Mouse (Mus musculus) hematopoietic stem cell, adult 5-6 weeks (primary cell): ENCODE measurements around the gene Erc2. TPM values are rescaled to one million over a fixed set of nuclear protein-coding genes. Genes with fewer than 3 reads are reported as not detected.

Experiments
- ATAC-seq, 2 experiments: fragments of 125-278 bp in 1 of 2; replicated peaks in 1 of 2; 2 replicates each; pipeline ENCODE4 v1.8.0; 2016 to 2017; ENCODE audit warnings: inconsistent platforms in 2 of 2, mild to moderate bottlenecking in 2 of 2, moderate number of reproducible peaks in 2 of 2, low read depth in 1 of 2, moderate TSS enrichment in 1 of 2; ENCODE audit not compliant: low FRiP score in 2 of 2, poor library complexity in 2 of 2, severe bottlenecking in 2 of 2, insufficient read depth in 1 of 2, low TSS enrichment in 1 of 2
- total RNA-seq: library from RNA; stranded (forward); fragments of 172-1452, 232-1000 nt; gene quantifications from 2 replicates; pipeline ENCODE4 v1.2.3, GENCODE M21; 2017

Gene Erc2
- total RNA-seq, 1 experiment from 2014 or later, result not detected

DNA sequence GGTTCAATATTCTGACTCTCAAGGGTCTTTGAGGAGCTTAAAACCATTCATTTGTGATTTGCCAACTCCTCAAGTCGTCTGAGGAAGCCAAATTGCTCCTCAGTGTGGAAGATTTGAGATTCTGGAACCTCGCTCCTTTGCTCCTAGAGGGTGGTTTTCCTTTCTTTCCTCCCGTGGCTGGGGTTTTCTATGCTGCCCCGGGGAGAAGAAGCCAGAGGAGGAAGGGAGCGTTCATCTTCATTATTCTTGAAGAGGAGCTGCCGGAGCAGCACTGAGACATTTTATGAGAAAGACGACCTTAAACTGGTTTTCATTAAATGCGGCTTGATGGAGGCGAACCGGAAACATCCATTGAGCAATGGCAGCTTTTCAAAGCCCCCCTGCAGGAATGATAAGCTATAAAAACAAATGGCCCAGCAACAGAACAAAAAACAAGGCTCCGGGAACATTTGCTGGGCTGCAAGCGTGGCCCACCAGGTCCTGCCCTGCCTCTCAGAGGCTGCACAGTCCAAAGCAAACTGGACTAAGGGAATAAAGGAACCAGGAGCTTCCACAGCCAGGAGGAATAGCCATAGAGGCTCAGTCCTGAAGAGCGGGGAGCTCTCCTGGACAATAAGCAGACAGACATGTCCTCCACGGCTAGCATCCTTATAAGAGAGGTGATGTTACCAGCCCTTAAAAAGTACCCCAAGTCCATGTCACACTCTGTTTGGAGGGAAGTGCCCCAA lies 819.2 kb downstream of the Erc2 start:
- no peak for ATAC-seq

DNA sequence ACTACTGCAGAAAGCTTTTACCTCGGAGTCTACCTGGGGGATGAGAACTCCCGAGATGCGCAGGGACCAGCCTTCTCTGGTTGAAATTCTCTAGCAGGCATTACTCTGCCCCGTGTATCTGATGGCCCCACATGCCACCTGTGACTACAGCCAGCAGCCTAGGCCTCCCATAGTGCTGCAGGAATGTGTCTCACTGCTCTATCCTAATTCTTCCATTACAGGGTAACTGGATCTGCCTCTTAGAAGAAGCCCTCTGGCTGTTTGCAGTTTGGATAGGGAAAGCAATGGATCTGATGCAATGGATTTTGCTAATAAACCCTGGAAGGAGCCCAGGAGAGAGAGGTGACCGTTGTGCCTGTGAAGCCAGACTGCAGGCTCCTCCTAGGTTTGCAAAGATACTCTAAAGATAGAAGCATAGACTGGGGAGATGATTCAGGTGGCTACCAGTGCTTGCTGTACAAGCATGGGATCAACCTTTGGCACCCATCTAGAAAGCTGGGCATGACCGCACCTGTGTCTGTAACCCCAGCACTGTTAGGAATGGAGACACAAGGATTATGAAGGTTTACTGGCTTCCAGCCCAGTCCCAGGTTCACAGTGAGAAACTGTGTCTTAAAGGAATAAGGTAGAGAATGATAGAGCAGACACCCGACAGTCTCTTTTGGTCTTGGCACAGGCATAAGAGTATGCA lies 821.2 kb downstream of the Erc2 start:
- ATAC-seq, result no peak

DNA sequence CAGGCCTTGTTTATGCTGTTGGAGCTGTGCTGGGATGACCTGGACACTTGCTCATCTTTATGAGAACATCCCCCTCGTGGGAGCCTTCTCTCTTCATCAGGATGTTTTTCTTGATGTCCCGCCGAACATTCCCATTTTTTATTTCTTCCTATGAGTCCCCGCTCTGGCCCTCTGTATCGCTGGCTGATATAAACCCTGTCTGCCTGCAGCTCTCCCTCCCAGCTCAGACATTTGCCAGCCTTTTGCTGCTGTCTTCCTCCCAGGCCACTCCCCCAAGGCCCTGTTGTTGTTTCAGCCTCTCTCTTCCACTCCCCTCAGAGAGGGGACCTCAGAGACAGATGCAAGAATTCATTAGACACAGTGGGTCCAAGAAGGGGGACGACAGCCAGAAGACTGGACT lies 823.5 kb downstream of the Erc2 start:
- ATAC-seq, result no peak

DNA sequence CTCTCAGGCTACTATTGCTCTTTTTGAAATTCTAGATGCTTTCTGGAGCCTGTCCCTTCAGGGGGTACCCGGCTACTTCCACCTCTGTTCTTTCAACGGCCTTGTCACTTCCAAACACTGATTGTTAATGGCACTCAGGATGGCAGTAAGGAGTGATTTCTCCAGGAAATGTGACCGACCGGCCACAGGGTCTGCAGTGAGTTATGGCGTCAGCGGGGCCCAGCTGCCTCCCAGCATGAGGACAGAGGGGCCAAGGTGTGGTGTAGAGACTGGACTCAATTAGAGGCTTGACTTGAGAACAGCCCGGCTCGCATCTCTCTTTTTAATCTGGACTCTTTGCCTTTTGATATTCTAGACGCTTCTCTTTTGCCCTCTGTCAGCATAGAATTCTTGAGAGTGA lies 829.5 kb downstream of the Erc2 start:
- no peak for ATAC-seq

DNA sequence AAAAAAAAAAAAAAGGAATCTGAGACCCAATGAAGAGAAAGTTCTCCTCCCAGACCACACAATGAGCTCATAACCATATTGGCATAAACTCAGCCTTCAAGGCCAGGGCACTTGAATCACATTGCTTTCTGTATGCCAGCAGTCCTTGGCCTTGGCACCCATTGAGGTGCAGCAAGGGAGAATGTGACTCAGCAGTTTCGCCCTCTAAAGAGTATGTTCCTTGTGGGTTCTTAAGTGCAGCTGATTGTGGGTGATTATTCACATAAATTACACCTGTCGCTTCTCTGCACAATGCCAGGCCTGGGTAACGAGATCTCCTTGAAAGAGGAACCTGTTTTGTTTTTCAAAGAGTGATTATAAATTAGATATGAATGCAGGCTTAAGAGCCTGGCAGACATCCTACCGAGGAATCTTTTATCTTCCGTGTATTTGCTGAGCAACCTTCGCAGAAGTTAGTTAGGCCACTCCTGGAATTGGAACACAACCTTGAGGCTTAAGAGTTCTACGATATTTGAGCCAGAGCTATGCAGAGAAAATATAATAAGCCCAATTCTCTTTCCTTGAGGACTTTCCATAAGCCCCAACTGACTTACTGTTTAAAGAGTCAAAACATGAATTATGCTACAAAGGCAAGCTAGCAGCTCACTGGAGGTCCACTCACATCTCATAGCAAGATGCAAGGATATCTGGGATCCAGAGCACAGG lies 834.3 kb downstream of the Erc2 start:
- peak; percentile 94 to 98 for ATAC-seq

DNA sequence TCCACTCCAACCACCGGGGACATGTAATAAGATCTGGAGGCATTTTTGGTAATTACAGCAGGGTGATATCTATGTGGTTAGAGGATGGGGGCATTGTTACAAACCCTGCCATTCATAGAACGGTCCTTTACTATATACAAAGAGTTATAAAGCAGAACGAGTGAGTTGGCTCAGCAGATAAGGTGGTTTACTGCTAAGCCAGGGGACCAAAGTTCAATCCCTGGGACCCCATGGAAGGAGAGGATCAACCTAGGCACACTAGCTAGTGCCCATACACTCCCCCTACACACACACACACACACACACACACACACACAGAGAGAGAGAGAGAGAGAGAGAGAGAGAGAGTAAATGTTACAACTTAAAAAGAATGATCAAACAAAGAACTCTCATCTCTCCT lies 835.2 kb downstream of the Erc2 start:
- no peak for ATAC-seq

DNA sequence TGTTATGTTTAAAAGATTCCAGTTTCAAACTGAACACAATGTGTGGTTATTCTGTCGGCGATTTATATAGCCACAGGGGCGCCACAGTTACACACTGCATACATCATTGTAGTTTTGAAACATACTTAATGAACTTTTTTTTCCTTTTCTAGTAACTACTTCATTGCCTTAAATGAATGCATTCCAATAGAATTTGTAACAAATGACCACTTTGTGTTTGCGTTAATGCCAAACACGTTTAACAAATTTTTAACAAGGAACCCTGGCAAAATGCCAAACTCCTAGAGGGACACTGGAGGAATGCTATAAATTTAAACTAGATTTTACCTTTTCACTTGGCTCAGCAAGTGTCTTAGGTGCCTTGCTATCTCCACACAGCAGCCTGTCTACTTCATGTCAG lies 845.7 kb downstream of the Erc2 start:
- no peak for ATAC-seq

DNA sequence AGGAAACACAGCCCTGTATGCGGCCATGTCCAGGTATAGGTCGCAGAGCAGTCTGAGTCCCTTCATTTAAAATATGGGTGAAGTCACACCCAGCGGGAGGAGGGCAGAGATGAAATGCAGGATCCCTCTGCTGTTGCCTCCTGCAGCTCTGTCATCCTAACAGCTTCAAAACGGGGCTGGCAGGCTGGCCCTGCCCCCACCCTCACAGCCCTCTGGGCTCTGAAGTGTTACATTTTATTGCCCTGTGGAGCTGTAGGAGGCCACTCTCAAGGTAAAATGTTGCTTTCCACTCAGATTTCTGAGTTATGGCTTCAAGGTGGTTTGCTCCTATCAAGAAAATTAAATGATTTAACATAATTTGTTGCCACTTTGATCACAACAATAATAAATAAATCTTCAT lies 847.5 kb downstream of the Erc2 start:
- ATAC-seq, result no peak

DNA sequence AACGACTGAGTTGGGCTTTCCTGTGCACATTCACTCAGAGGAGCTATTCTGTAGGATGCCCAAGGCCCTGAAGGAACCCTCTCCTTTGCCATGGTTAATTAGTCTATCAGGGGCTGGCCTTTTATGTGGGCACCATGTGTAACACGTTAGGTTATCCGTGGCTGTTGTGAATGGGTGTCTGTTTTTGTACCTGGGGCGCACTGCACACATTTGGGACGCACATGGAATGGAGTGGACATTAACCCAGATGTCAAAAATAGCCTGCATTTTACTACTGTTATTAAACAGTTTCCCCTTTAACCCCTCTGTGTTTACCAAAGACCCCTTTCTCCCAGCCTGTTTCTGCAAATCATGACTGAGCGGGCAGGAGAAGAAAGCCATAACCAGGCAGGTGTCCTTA lies 848.0 kb downstream of the Erc2 start:
- ATAC-seq, result no peak

DNA sequence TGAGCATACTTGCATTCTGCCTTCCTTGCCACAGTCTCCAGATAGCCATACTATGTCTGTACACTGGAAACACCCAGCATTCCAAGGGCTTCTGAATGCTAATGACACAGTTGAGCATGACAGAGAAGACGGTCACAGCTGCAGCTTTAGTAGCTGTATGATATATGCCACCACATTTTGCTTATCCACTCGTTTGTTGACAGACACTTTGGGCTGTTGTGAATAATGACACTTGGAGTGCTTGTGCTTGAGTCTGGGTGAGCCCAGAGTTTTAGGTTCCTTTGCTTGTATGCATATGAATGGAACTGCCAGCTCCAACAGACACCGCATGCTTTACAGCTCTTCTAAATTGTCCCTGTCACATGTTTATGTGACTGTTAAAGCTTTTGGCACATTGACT lies 852.8 kb downstream of the Erc2 start:
- no peak for ATAC-seq

DNA sequence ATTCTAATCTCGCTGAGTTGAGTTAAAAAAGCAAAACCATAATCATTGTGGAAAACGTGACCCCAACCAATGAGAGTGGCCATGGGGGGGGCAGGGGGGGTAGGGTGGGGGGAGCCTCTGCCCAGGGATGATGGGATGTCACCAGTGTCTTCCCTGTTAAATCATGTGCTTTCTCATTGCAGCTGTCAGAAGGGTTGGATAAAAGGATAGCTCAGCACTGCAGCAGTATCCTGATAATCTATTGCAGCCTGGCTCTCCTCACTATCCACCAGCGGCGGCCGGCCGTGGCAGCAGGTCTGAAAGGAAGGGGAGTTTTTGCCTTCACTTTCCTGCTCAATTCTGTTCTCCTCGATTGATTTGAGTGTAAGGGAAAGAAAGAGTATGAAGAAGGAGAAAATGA lies 853.2 kb downstream of the Erc2 start:
- no peak for ATAC-seq

DNA sequence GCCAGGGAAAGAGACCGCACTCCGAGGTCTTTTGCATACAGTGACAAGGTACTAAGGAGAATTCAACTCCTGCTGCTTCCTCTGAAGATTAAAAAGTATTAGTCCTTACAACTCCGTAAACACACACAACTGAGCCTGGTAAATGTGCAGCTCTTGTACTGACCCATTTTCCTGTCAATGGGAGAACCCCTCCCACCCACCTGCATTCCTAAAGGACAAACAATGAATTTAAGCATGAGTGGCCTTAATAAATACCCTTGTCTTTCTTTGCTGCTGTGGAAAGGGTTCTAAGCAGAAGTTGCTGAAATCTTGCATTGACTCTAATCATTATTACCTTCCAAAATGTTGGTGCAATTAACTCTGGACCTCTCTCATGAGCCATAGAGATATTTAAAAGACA lies 854.5 kb downstream of the Erc2 start:
- ATAC-seq, result no peak

DNA sequence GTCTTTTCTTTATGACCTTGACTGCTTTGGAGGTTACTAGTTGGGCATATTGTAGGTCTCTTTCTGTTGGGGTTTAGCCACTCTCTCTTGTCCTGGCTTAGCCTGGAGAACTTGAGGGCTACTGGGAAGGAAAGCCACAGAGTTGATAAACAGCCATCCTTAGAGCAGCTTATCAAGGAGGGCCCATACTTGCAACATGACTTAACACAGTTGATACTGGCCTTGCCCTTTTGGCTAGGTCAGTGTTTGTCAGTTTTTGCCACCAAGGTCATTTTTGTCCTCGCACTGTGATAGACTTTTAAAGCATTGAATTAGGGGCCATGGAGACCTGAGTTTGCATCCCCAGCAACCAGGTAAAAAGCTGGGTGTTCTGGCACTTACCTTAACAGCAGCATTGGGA lies 858.6 kb downstream of the Erc2 start:
- ATAC-seq, result no peak

DNA sequence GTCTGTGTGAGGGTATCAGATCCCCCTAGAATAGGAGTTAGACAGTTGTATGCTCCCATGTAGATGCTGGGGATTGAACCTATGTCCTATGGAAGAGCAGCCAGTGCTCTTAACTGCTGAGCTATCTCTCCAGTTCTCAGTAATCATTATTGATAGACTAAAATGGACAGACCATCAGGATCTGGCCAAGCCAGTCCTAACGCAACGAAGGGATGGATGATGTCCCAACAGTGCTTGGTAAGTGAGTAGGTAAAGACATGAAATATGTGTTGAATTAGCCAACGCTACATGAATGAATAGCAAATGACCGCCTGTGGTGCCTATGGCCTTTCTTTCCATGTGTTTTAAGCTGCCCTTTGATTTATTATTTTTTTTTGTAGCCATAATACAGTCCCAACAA lies 871.6 kb downstream of the Erc2 start:
- no peak for ATAC-seq

DNA sequence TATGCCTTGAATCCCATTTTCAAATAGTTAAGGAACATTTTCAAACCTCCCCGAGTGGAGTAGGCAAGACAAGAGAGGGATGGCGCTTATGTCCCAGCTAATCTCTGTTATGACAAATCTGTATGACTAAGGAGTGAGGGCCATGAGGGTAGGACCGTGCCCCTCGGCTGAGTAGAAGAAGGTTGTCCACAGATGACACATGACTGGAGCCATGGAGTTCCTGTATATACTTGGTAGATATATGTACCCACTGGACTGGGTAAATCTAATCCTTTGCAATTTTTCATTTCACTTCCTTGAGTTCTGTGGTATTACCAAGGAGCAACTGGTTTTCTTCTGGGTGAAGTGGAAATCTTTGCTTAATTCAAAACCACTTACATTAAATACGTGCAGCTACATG lies 872.0 kb downstream of the Erc2 start:
- ATAC-seq, result no peak

DNA sequence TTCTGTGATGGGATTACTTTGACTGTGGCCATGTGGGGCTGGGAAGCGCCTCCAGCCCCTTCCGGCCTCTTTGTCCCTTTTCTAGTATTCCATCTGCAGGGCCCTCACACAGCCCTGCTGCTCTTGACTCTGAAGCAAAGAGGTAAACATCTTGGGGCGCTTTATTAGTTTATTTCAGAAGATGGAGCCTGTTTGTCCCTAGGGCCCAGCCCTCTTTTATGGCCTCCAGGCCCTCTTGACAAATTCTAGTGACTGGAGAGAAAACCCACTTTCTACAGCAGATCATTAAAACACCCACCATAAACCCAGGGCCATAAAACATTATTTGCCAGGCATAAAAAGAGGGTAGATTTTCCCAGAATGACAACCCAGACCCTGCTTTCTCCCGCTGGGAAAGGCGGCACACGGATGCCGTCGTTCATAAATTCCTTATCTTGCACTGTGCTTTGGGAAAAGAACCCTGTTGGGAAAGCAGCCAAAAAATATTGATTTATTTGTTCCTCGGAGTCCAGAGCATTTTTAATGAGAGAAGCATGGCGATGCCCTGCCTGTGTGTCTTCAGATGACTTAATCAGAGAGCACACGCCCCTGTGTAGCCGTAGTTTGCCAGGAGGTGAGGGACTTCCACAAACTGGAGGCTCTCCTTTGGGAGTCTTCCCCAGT lies 879.1 kb downstream of the Erc2 start:
- no peak for ATAC-seq

DNA sequence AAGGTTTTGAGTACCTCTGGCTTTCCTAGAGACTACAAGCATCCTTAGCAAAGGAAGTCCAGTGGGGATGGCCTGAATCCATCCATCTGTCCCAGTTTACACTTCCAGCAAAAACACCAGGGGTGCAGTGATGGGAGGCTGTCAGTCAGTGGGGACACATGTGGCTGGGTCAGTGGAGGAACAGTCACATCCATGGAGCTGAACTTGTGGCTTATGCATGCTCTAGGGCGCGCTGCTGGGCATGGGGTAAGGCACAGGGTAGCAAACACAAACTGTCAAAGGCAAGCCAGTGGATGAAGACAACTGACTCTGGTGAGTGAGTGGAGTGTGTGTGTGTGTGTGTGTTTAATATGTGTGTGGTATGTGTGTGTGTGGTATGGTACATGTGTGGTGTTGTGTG lies 881.0 kb downstream of the Erc2 start:
- no peak for ATAC-seq
